Mouse (Mus musculus) neural tube, embryonic 14.5 days (tissue): ENCODE data around the gene Ttll10. TPM values are rescaled to one million over a fixed set of nuclear protein-coding genes. Genes with fewer than 3 reads are reported as not detected.

Experiments used
- ATAC-seq: fragments of 200-750 bp; cut with Nextera tagmentation; 2 replicates; pipeline ENCODE4 v1.8.0; 2017; ENCODE audit warnings: low read depth, mild to moderate bottlenecking, moderate TSS enrichment, moderate library complexity
- H3K27ac ChIP-seq: fragments of 300-500 bp; sonication (generic); 2 replicates; pipeline ENCODE4 v1.5.1; 2014; ENCODE audit warnings: low read depth, mild to moderate bottlenecking, control low read depth, low read length, moderate library complexity, mixed read lengths
- H3K27me3 ChIP-seq: fragments of 300-500 bp; sonication (generic); 2 replicates; pipeline ENCODE4 v1.6.1; 2014; ENCODE audit warnings: low read length; ENCODE audit not compliant: control insufficient read depth, insufficient read depth
- H3K36me3 ChIP-seq: fragments of 300-500 bp; sonication (generic); 2 replicates; pipeline ENCODE4 v1.6.1; 2014; ENCODE audit warnings: low read length, mixed read lengths; ENCODE audit not compliant: control insufficient read depth, insufficient read depth
- H3K4me1 ChIP-seq: fragments of 300-500 bp; sonication (generic); 2 replicates; pipeline ENCODE4 v1.6.1; 2014; ENCODE audit warnings: low read length; ENCODE audit not compliant: control insufficient read depth, insufficient read depth
- H3K4me2 ChIP-seq: fragments of 300-500 bp; sonication (generic); 2 replicates; pipeline ENCODE4 v1.6.1; 2014; ENCODE audit warnings: mild to moderate bottlenecking, low read depth, low read length, control low read depth
- H3K4me3 ChIP-seq: fragments of 300-500 bp; sonication (generic); 2 replicates; pipeline ENCODE4 v1.5.1; 2014; ENCODE audit warnings: low read depth, low read length, control low read depth, mixed read lengths
- H3K9ac ChIP-seq: fragments of 300-500 bp; sonication (generic); replicated peaks from 2 replicates; pipeline ENCODE4 v1.6.1; 2014; ENCODE audit warnings: low read depth, mild to moderate bottlenecking, control low read depth, low read length, mixed read lengths
- H3K9me3 ChIP-seq: fragments of 300-500 bp; sonication (generic); 2 replicates; pipeline ENCODE4 v1.6.1; 2016; ENCODE audit warnings: low read length; ENCODE audit not compliant: control insufficient read depth
- WGBS: fragments of 180-500 bp; shearing (Covaris S2); extraction: QIAGEN DNeasy Blood & Tissue Kit; methylation state at CpG from one replicate; pipeline ENCODE4 v1.1.7; 2014; 5-methylcytosine and 5-hydroxymethylcytosine counted together
- polyA plus RNA-seq: library from polyadenylated mRNA; unstranded; fragments of >200 nt; fragmentation: Nextera tagmentation; extraction: Ambion mirVana; gene quantifications from 2 replicates; pipeline ENCODE4 v1.2.1, GENCODE M21; 2014

The Ttll10 gene
- polyA plus RNA-seq, 1 experiment from 2014 or later: not detected

- Histone ChIP-seq H3K9ac (no peak overlapping the region), H3K4me2 (no peak overlapping the region), H3K36me3 (peaks cover 7% of the 10 kb centered on the region; the same call in 1 of the 2 replicates), H3K27ac (no peak overlapping the region), H3K27me3 (no peaks in the 10 kb centered on the region), H3K4me1 (no peaks in the 10 kb centered on the region), H3K9me3 (no peaks in the 10 kb centered on the region), H3K4me3 (no peak overlapping the region)
- WGBS: 79% methylated on average over 9 of the region's 9 CpGs
- no peak for ATAC-seq
These were observed 35.7 kb downstream of the Ttll10 start for GRCm38 (mm10) chr4:156023520-156023919.

- H3K27me3 ChIP-seq: no peaks in the 10 kb centered on the region
These were observed 37.2 kb downstream of the Ttll10 start for GRCm38 (mm10) chr4:156021942-156022419.

GRCm38 (mm10) chr4:156021381-156021780 is 37.8 kb downstream of the Ttll10 start:
- H3K9me3 ChIP-seq: no peaks in the 10 kb centered on the region
- 87% methylated on average over 3 of the region's 3 CpGs for WGBS
- ATAC-seq: no peak
- H3K27me3 ChIP-seq: no peaks in the 10 kb centered on the region
- H3K4me3 ChIP-seq: no peak overlapping the region
- no peaks in the 10 kb centered on the region for H3K4me1 ChIP-seq
- 0 out of 2 replicates have a peak, but pooled peaks cover 3% of the 10 kb centered on the region for H3K36me3 ChIP-seq
- H3K4me2 ChIP-seq: no peak overlapping the region
- no peak overlapping the region for H3K27ac ChIP-seq
- H3K9ac ChIP-seq: no peak overlapping the region

More at GRCm38 (mm10) chr4:156021942-156022419, 37.2 kb downstream of the Ttll10 start:
- Histone ChIP-seq H3K4me3 (no peak overlapping the region), H3K27ac (no peak overlapping the region), H3K36me3 (0 out of 2 replicates have a peak, but pooled peaks cover 3% of the 10 kb centered on the region), H3K9ac (no peak overlapping the region), H3K4me2 (no peak overlapping the region), H3K9me3 (no peaks in the 10 kb centered on the region), H3K4me1 (no peaks in the 10 kb centered on the region)
- WGBS: 87% methylated on average over 9 of the region's 9 CpGs
- no peak for ATAC-seq

- Histone ChIP-seq H3K27me3 (no peaks in the 10 kb centered on the region), H3K9ac (no peak overlapping the region), H3K27ac (no peak overlapping the region), H3K4me2 (no peak overlapping the region), H3K4me1 (no peaks in the 10 kb centered on the region), H3K9me3 (no peaks in the 10 kb centered on the region), H3K36me3 (no peaks in the 10 kb centered on the region), H3K4me3 (no peak overlapping the region)
- 92% methylated on average over 12 of the region's 12 CpGs for WGBS
- ATAC-seq: no peak
These were observed 39.4 kb downstream of the Ttll10 start for GRCm38 (mm10) chr4:156019771-156020170.

GRCm38 (mm10) chr4:156014436-156014835 is 44.8 kb downstream of the Ttll10 start:
- ATAC-seq: no peak
- WGBS: 92% methylated on average over 2 of the region's 2 CpGs
- no peak overlapping the region for H3K4me3 ChIP-seq

GRCm38 (mm10) chr4:156013637-156014036 is 45.6 kb downstream of the Ttll10 start, which contains the start of gene Tnfrsf4:
Gene Tnfrsf4 (plus strand): TSS chr4:156013843.
- no peak within 1 kb of the TSS for H3K4me3 ChIP-seq
- H3K4me2 ChIP-seq: no peak within 1 kb of the TSS
- no peak for ATAC-seq
- no peak within 1 kb of the TSS for H3K9ac ChIP-seq
- H3K9me3 ChIP-seq: no peaks in the 10 kb centered on the region
- no peaks in the 10 kb centered on the region for H3K4me1 ChIP-seq
- WGBS: 94% methylated on average over 8 of the region's 8 CpGs
- no peaks in the 10 kb centered on the region for H3K27me3 ChIP-seq
- no peak within 1 kb of the TSS for H3K27ac ChIP-seq
- peaks cover 23% of the 10 kb centered on the region for H3K36me3 ChIP-seq

More at GRCm38 (mm10) chr4:156014436-156014835, 44.8 kb downstream of the Ttll10 start:
- Histone ChIP-seq H3K36me3 (peaks cover 15% of the 10 kb centered on the region), H3K9ac (no peak overlapping the region), H3K27ac (no peak overlapping the region), H3K4me1 (no peaks in the 10 kb centered on the region), H3K9me3 (no peaks in the 10 kb centered on the region), H3K27me3 (no peaks in the 10 kb centered on the region), H3K4me2 (no peak overlapping the region)

- no peaks in the 10 kb centered on the region for H3K4me1 ChIP-seq
- H3K27ac ChIP-seq: no peak overlapping the region
- peaks cover 59% of the 10 kb centered on the region for H3K36me3 ChIP-seq
- no peaks in the 10 kb centered on the region for H3K27me3 ChIP-seq
- WGBS: 96% methylated on average over 4 of the region's 4 CpGs
- H3K4me2 ChIP-seq: no peak overlapping the region
- ATAC-seq: no peak
- no peak overlapping the region for H3K4me3 ChIP-seq
- H3K9me3 ChIP-seq: no peaks in the 10 kb centered on the region
- no peak overlapping the region for H3K9ac ChIP-seq
These were observed 50.8 kb downstream of the Ttll10 start for GRCm38 (mm10) chr4:156008369-156008768.

GRCm38 (mm10) chr4:156004109-156004508 is 55.1 kb downstream of the Ttll10 start:
- no peak overlapping the region for H3K9ac ChIP-seq
- 95% methylated on average over 3 of the region's 3 CpGs for WGBS
- no peak overlapping the region for H3K4me2 ChIP-seq
- no peaks in the 10 kb centered on the region for H3K27me3 ChIP-seq
- peaks cover 81% of the 10 kb centered on the region for H3K36me3 ChIP-seq
- no peak for ATAC-seq
- H3K4me3 ChIP-seq: no peak overlapping the region
- H3K9me3 ChIP-seq: no peaks in the 10 kb centered on the region
- H3K4me1 ChIP-seq: no peaks in the 10 kb centered on the region
- no peak overlapping the region for H3K27ac ChIP-seq

GRCm38 (mm10) chr4:155993606-155994005 is 65.6 kb downstream of the Ttll10 start:
- H3K36me3 ChIP-seq: peaks cover 1% of the 10 kb centered on the region; the same call in 1 of the 2 replicates
- peak overlapping the region; percentile 89 for H3K27ac ChIP-seq
- H3K4me1 ChIP-seq: peaks cover 23% of the 10 kb centered on the region
- H3K4me2 ChIP-seq: peak overlapping the region; percentile 48
- no peak for ATAC-seq
- peak overlapping the region; percentile 71 for H3K9ac ChIP-seq
- no peaks in the 10 kb centered on the region for H3K9me3 ChIP-seq
- no peaks in the 10 kb centered on the region for H3K27me3 ChIP-seq
- WGBS: 4% methylated on average over 15 of the region's 15 CpGs
- H3K4me3 ChIP-seq: peak overlapping the region; percentile 82
